Mouse (Mus musculus): ENCODE results near the gene Fstl4. TPM values are rescaled to one million over a fixed set of nuclear protein-coding genes. Genes with fewer than 3 reads are reported as not detected.
"Not testable (repeated sequence)": the region's sequence is repeated elsewhere in the genome, so short reads cannot be mapped to it uniquely, and the experiment has no call there.

Gene Fstl4
- total RNA-seq, 2 experiments from 2014 or later: not detected

DNA sequence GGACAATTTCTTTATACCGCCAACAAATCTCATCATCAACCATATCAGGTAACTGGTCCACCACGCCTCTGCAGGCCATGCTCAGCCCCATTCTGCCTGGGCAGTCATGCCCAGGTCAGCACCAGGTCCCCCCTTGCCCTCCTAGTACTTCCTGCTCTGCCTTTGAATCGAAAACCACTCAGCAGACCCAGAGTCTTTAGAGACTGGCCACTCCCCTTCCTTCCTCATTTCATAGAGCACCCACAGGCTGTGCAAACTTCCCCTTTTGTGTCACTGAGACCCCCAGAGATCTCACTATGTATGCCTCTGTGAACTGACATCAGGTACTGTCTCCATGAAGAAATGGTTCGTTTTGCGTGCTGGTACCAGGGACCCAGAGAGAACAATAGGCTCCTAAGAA is 420.3 kb downstream of the Fstl4 start:
- ATAC-seq (ENCODE audit: poor library complexity, severe bottlenecking): peak; percentile 95

DNA sequence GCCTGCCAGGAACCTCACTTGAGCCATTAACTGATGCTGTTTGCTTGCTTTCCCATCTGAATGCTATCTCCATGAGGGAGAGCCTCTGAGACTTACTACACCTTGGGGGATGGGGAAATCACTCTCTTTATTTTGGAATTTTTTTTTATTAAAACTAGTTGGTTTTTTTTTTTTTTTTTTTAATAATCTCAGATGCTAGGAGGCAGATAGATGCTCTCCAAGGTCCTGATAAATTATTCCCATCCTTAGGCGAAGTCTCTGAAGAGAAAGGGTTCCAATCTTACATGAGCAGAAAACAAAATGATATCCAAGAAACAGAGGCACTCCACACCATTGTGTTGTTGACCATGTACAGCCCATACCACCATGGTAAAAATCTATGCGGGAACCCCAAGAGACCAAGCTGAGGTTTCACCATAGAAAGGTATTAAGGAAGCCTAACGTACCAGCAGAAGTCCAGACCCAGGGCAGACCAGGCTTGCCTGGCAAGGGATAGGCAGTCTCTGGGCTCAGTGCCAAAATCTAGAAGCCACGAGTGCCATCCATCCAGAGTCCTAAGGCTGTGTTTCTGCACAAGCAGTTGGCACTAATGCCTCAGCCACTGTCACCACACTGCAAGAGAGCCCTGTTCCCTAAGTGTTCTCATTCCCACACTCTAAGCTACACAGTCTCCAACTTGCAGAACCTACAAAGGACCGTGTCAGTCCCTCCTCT is 423.1 kb downstream of the Fstl4 start:
- ATAC-seq (ENCODE audit: poor library complexity, severe bottlenecking): no peak

DNA sequence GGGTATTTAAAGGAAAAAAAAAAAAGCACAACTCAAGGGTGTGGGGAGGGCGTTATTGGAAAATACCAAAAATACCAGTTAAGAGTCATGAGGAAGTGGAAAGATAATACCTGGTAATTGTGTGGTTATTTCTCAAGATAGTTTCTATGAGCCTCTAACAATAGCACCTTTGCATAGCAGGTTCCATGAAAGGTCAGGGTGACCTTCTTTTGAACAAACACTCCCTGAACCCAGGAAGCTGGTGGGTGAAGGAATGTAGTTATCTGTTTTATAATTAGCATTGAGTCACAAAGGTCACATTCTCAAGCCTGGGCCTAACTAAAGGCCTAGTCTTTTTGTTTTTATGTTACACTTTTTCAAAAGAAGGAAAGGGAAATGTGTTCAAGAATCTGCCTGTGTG is 432.1 kb downstream of the Fstl4 start:
- not testable (repeated sequence) for ATAC-seq (ENCODE audit: poor library complexity, severe bottlenecking)

GRCm38 (mm10) chr11:53197111-53197510 is 432.7 kb downstream of the Fstl4 start:
- ATAC-seq (ENCODE audit: poor library complexity, severe bottlenecking): no peak

- ATAC-seq (ENCODE audit: poor library complexity, severe bottlenecking): no peak
These were observed 438.2 kb downstream of the Fstl4 start for GRCm38 (mm10) chr11:53202459-53203250.

DNA sequence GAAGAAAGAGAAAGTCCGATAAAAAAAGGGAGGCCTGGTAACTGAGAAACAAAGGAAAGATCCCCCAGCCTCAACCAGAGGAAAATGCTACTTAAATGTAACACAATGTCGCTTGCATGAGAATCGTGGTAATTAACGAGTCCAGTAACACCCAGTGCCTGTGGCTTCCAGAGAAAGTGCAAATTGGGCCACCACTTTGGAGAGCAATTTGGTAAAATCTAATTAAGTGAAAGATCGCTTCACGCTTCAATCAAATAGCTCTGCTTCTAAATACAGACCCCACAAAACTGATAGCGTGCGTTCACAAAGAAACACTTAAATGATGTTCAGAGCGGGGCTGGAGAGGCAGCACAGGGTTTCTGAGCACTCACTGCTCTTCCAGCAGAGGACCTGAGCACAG is 446.4 kb downstream of the Fstl4 start:
- ATAC-seq (ENCODE audit: poor library complexity, severe bottlenecking): no peak

DNA sequence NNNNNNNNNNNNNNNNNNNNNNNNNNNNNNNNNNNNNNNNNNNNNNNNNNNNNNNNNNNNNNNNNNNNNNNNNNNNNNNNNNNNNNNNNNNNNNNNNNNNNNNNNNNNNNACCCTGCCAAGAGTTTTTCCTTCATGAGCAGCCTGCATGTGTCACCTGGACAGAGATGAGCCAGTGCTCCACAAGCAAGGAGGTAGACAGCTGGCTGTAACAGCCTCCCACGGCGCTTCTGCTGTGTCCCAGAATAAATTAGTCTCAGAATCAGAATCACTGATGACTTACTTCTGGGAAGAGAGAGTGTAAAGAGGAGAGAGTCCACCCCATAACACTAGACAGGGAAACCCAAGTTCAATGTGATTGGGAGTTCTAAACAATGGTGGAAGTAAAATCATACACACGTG is 464.6 kb downstream of the Fstl4 start:
- no peak for ATAC-seq (ENCODE audit: poor library complexity, severe bottlenecking)

- no peak for ATAC-seq (ENCODE audit: poor library complexity, severe bottlenecking)
These were observed 467.4 kb downstream of the Fstl4 start for GRCm38 (mm10) chr11:53231836-53232235.

DNA sequence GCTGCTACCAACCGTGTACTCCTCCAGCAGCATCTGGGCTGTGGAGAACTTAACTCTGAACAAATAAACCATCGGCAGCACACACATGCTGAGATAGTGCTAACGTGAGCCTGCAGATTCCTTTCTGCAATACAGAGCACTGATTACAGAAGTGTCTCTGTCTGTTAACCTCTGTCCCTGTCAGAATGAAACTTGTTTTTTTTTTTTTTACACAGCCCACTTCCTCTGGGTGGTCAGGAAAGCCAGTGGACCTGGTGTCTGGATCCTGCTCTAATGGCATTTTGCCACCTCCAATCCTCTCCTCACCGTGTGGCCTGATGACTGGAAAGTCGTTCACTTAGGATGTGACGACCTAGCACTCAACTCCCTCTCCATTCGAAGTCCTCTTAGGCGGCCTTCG is 469.2 kb downstream of the Fstl4 start:
- no peak for ATAC-seq (ENCODE audit: poor library complexity, severe bottlenecking)

Measured in megakaryocyte, adult 5-6 weeks (primary cell).